Comparison of ENCODE assay signal across 16 mouse cellular contexts in genomic region chr9:118752376-118752775, GRCm38 (mm10).
"Had no signal": no experiment of that assay in that cellular context is flagged by ENCODE, and none has a peak within 500 bp of the region (broad histone marks: within the 10 kb centered on the region; RNA-seq: fewer than 3 reads in every experiment).

No protein-coding gene starts in this region.

- H3K4me2 ChIP-seq: limb, embryonic 15.5 days; liver, embryonic 13.5 days; lung, embryonic 15.5 days; midbrain, embryonic 12.5 days; neural tube, embryonic 12.5 days; stomach, embryonic 15.5 days had no signal

- H3K27ac ChIP-seq: kidney, postnatal 0 days; limb, embryonic 15.5 days; liver, embryonic 13.5 days; lung, embryonic 15.5 days; midbrain, embryonic 12.5 days; neural tube, embryonic 12.5 days; stomach, embryonic 15.5 days had no signal

- H3K9ac ChIP-seq: limb, embryonic 15.5 days; liver, embryonic 13.5 days; liver, postnatal 0 days; lung, embryonic 15.5 days; midbrain, embryonic 12.5 days; neural tube, embryonic 12.5 days; stomach, embryonic 15.5 days had no signal

- H3K9me3 ChIP-seq: limb, embryonic 15.5 days; liver, embryonic 13.5 days; lung, embryonic 15.5 days; midbrain, embryonic 12.5 days; neural tube, embryonic 12.5 days; stomach, embryonic 15.5 days had no signal

- DNase-seq: kidney, adult 8-10 months; kidney, postnatal 36 days; layer of hippocampus, adult 9-11 months; layer of hippocampus, postnatal 36 days; liver, embryonic 13.5 days; liver, postnatal 0 days; lung, postnatal 14 days; retina, postnatal 1 day; right cerebral cortex, postnatal 4 days had no signal

- H3K36me3 ChIP-seq: limb, embryonic 15.5 days; liver, embryonic 13.5 days; lung, embryonic 15.5 days; midbrain, embryonic 12.5 days; neural tube, embryonic 12.5 days; stomach, embryonic 15.5 days had no signal

- ATAC-seq: intestine, postnatal 0 days; liver, postnatal 0 days had no signal

- H3K4me1 ChIP-seq: liver, embryonic 13.5 days; lung, embryonic 15.5 days; stomach, embryonic 15.5 days had no signal

- H3K4me3 ChIP-seq: limb, embryonic 15.5 days; liver, embryonic 13.5 days; lung, embryonic 15.5 days; midbrain, embryonic 12.5 days; neural tube, embryonic 12.5 days; stomach, embryonic 15.5 days had no signal

- H3K27me3 ChIP-seq: limb, embryonic 15.5 days; liver, embryonic 13.5 days; lung, embryonic 15.5 days; midbrain, embryonic 12.5 days; neural tube, embryonic 12.5 days; stomach, embryonic 15.5 days had no signal
